Mouse (Mus musculus) heart, postnatal 0 days (tissue): Measurements from ENCODE around the gene Tmem135.

Experiments
- CTCF ChIP-seq: IDR thresholded peaks from 2 replicates; pipeline ENCODE4 v1.5.1; 2016; ENCODE audit warnings: antibody characterized with exemption, control low read depth, low read depth
- EP300 ChIP-seq: IDR thresholded peaks from 2 replicates; pipeline ENCODE4 v1.6.1; 2016; ENCODE audit warnings: antibody characterized with exemption, low read depth

DNA sequence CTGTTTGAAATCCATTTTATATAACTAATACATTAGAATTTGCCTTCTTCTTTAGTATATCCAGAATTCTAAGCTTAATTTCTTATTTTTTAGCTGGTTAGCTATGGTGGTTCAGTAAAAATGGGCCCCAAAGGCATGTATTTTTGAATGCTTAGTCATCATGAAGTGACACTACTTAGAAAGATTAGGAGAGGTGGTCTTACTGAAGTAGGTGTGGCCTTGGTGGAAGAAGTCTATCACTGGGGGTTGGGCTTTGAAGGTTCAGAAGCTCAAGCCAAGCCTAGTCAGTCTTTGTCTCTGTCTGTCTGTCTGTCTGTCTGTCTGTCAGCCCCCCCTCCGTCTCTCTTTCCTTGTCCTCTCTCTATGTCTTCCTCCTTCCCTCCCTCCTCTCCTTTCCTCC, 198.6 kb downstream of the Tmem135 start:
- TF ChIP-seq CTCF (no peak), EP300 (no peak)
